Mouse (Mus musculus) cerebellum, postnatal 14 days (tissue): Measurements from ENCODE around the gene Slx4ip.

Experiments used
- DNase-seq, 2 experiments: peaks; one replicate each; pipeline ENCODE4 v3.0.0; 2021; ENCODE audit warnings: mixed read lengths in 2 of 2

Gene Slx4ip

GRCm38 (mm10) chr2:136947937-136948336 is 56.9 kb downstream of the Slx4ip start:
- DNase-seq = no peak

DNA sequence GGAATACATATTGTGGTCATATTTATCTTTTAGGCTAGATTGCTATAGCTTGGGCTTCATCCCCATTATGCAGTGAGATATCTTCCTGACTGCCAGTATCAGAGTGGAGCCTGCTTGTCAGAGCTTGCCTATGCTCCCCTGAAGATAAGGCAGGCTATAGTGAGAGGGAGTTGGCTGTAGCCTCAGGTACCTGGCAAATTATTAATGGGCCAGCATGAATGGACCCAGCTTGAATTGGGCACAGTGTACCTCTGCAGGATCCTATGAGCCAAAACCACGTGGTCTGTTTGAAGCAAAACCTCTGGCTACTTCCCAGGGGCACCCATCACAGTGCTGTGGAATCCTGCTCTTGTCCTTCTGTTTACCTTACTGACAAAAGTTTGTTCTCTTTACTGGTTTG is 61.2 kb downstream of the Slx4ip start:
- DNase-seq = peak; percentile 12 to 58

- no peak for DNase-seq
Observed at GRCm38 (mm10) chr2:136955726-136956571, 64.9 kb downstream of the Slx4ip start.

- no peak for DNase-seq
Observed at GRCm38 (mm10) chr2:136958697-136959096, 67.7 kb downstream of the Slx4ip start.

DNA sequence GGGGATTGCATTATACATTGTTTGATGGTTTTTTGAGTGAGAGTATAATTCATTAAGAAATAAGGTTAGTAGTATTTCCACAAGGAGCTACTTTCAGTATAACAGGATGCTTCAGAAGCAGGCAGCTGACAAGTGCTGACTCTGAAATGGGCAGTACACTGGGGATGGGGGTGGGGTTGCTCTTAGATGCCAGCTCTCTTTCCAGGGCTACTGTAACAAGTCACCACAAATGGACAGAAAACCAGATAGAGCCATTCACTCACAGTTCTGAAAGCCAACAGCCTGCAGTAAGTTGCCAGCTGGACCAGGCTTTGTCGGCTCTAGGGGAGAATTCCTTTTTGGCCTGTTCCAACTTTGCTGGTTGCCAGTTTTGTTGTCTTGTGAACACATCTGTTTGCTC is 84.8 kb downstream of the Slx4ip start:
- DNase-seq = peak; percentile 63 to 67

DNA sequence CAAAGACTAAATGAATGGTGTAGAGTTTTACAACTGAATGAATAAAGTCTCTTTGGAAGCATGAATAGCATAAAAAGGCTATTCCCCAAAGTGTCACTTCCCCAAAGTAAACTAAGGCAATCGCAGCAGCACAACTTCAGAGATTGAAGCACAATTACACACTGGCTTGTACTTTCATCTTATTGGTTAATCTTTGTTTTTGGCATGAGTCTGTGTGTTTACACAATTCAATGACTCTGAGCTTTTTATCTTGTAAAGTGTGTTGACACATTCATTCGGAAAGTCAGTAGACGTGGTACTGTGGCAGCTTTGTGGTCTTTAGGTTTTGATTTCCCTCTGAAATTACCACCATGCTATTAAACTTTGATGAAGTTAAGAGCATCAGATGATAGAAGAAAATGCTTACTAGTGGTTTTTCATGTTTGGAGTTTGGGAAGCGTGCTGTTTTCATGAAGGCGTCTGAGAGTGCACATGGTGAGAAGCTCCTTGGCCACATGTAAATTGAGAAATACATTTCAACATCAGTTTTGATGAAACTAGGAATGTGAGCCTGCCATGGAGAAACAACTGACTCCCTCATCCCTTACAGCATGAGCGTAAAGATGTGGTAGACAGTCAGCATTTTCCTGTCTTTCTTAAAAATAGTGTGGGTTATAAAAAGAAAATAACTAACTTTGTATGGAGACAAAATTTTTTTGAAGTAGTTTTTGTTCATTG is 88.2 kb downstream of the Slx4ip start:
- no peak for DNase-seq

DNA sequence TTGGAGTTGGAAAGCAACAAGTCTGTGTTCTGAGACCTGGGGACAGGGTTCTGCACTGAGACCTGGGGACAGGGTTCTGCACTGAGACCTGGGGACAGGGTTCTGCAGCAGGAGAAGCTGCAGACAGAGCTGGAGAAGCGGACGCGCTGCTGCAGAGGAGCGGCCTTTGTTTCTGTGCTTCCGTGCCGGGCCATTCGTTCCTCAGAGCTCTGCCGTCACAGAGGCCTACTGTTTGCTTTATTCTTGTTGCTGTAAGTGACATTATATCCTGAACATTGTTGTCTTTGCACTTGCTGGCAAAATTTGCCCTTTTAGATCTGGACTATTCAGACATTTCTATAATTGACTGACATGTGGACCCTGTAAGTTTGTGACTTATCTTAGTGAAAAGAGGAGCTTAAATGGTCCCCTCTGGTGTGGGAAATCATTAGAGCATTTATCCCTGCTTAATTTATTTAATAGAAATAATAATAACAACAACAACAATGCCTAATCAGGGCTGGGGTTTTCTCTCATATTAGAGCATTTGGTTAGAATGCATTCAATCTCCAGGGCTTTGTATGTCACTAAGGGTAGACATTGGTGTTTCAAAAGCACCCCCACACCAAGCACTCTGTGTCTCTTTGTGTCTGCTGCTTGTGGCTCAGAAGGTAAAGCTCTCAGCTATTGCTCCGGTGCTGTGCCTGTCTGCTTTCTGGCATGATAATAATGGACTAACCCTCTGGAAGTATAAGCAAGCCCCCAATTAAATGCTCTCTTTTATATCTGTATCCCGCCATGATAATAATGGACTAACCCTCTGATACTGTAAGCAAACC is 90.3 kb downstream of the Slx4ip start:
- DNase-seq = no peak

DNA sequence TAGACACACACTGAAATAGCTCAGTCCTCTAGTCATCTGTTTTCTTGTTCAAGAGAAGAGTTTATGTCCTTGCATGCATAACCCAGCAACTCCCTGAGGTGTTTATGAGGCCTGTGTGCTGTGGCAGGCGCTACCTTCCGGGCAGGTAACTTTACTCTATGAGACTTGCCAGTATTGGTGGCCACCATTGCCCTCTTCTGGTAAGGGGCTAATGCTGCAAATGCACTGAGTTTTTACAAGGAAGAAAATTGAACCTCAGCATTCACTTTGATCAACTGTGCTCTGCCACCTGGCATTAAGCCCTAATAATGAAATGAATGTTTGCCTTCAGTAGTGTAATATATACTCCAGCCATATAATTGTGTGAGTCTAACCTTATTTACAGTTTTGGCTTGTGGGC is 92.9 kb downstream of the Slx4ip start:
- DNase-seq = no peak

- no peak for DNase-seq
Observed at GRCm38 (mm10) chr2:136985998-136986730, 95.1 kb downstream of the Slx4ip start.

- DNase-seq = no peak
Observed at GRCm38 (mm10) chr2:136993116-136993515, 102.1 kb downstream of the Slx4ip start.

GRCm38 (mm10) chr2:136997104-136997503 is 106.1 kb downstream of the Slx4ip start:
- DNase-seq = peak; percentile 48 to 59

DNA sequence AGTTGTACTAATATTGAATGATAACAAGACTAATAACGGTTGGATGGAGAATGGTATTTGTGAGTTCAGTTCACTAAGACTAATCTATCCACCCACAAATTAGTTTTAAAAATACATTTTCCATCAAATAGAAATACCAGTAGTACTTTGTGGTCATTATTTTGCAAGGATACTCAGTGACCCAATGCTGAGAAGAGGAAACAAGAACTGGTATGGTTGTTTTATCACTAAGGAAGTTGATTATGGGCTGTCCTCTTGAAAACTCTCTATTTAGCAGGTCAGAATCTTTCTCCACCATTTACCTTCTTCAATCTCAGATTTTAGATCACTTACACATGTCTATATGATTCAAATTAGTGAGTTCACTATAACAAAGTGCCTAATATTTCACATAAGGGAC is 111.0 kb downstream of the Slx4ip start:
- no peak for DNase-seq

DNA sequence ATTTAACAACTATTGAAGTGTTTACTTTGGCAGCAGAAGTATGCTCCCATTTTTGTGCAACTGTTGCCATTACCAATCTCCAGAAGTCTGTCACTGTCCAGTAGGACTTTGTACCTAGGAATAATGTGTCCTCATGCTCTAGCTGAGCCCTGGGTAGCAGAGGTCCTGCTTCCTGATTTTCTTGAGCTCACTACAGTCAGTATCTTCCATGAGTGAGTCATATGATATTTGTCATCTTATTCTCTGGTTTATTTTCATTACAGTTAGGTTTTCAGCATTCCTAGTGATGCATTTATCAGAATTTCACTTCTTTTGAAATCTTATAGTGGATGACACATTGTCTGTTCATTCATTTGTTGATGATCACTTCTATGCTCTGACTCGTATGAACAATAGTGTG is 115.6 kb downstream of the Slx4ip start:
- DNase-seq = no peak

DNA sequence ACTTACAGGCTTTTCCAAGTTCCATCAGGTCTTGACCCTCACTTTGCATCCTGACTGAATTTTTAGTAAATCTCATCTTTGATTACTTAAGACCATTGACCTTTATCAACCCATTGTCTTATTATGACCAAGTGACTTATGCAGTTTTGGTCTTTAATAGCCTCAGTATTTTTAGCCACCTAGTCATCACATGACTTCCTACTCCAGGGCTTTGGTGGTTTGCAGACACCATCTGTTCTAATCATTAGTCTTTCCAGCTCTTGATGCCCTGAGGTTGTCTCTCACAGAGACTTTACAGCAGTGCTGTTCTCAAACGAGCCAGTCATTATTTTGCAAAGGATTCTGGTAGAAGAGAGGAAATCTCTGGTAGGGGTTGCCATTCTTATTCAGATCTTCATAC is 121.0 kb downstream of the Slx4ip start:
- no peak for DNase-seq

DNA sequence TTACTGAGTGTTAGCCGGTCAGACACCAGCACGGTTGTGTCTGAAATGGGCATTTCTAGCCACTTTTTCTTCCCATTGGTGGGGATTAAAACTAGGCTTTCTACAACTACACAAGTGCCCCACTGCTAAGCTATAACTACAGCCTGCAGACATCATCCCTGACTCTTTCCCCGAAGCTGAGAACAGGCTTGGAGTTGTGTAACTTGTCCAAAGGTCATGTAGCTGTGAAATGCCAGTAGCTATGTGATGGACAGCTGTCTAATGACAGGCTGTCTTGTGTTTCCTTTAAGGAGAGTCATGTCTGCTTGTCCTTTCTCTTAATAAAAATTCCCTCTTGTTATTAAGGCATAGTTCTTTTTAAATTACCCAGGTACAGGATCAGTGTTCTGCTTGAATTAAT is 122.1 kb downstream of the Slx4ip start:
- DNase-seq = no peak

GRCm38 (mm10) chr2:137013811-137014350 is 122.9 kb downstream of the Slx4ip start:
- no peak for DNase-seq

DNA sequence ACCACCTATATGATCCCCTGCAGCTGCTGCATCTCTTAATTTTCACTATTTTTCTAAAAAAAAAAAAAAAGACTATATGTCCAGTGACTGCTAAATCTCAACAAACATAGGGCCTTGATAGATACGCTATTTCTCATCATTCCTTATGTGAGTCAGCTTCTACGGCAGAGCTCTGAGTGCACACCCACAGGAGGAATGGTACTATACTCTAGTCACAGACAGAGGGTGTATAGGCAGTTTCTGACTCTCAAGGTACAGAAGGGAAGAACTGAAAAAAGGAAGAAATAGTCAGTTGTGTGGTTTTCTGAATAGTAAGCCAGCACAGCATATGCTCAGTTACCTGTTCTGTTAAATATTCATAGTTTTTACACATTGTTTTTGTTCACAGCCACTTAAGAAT is 123.4 kb downstream of the Slx4ip start:
- no peak for DNase-seq

DNA sequence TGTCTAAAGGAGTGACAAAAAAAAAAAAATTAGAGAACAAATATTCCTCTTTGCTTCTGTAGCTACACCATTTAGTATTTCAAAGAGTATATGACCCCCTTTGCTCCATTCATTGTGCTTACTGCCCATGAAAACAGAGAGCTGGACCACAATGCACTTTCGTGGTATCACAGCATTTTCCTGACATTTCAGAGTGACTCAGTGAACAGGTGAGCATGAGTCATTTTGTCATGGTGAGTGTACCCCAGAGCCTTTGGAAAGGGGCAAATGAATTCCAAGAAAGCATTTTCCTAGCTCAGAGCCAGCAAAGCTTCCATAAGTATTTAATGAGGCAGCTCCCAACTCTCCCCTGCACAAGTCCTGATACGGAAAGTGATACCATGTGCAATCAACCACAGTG is 153.1 kb downstream of the Slx4ip start:
- no peak for DNase-seq

- no peak for DNase-seq
Observed at GRCm38 (mm10) chr2:137049367-137049766, 158.3 kb downstream of the Slx4ip start.

DNA sequence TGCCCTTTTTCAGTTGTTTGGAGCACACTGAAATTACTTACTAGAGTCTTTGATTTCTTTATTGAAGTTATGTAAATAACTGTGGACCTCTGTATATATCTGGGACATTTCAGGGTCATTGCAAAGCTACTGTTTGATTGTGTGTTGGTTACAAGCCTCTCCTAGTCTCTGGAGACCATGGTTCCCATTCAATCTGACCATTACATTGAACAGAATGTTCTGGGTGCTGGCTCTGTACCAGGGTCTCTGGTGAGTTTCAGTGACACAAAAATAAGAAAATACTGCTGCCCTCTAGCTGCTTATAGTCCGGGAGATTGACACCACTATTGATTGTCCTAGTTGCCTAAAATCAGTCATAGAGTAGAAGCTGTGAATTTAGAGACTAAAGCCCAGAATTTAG is 158.9 kb downstream of the Slx4ip start:
- no peak for DNase-seq

- no peak for DNase-seq
Observed at GRCm38 (mm10) chr2:137063829-137064228, 172.8 kb downstream of the Slx4ip start.

- DNase-seq = no peak
Observed at GRCm38 (mm10) chr2:137064513-137064912, 173.5 kb downstream of the Slx4ip start.
